Mouse (Mus musculus) bone marrow macrophage, adult 2 months (primary cell): ENCODE data around the gene Gm10643.

Experiments used
- CTCF ChIP-seq: IDR thresholded peaks from 2 replicates; pipeline ENCODE4 v1.5.1; 2012; ENCODE audit warnings: low read depth, mild to moderate bottlenecking, low read length, moderate library complexity
- POLR2A ChIP-seq: IDR thresholded peaks from 2 replicates; pipeline ENCODE4 v1.6.1; 2012; ENCODE audit warnings: mild to moderate bottlenecking, low read depth, low read length, borderline replicate concordance

DNA sequence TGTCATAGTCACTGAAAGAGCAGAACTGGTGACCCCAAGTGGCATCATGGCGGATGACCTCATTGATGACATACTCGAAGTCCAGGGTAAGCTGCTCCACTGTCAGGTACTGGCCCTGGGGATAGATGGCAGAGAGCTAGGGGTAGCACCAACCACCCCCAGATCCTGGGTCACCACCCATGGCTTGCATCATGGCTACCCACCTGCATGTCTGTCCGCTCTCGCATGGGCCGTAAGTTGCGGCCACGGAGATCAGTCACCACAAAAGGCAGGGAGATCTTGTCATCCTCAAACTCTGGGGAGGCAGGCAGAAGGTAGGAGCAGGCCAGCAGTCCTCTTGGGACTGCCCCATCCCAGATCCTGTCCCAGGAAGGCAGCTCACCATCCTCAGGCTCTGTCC, 33.4 kb upstream of the Gm10643 start:
- TF ChIP-seq CTCF (no peak), POLR2A (no peak)
